Mouse (Mus musculus): Measurements from ENCODE around the gene Aspdh.
A peak's percentile ranks its signal among the peaks of the same experiment; 100 is the strongest.

Aspdh gene

DNA sequence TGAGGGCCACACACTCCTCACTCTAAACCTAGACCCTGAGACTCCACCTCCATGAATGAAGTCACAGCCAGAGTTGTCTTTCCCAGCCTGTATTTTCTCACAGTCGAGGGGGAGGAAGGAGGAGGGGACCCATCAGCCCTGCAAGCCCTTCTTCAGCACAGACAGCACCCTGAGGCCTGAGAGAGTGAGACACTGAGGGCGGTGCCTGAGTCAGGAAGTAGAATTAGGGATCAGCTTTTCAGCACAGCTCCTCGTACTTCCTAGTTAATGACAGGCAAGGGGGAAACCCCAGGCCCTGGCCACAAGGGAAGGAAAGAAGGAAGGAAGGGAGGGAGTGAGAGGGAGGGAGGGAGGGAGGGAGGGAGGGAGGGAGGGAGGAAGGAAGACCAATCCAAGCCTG, 11.9 kb upstream of the Aspdh start:
- DNase-seq = no peak

DNA sequence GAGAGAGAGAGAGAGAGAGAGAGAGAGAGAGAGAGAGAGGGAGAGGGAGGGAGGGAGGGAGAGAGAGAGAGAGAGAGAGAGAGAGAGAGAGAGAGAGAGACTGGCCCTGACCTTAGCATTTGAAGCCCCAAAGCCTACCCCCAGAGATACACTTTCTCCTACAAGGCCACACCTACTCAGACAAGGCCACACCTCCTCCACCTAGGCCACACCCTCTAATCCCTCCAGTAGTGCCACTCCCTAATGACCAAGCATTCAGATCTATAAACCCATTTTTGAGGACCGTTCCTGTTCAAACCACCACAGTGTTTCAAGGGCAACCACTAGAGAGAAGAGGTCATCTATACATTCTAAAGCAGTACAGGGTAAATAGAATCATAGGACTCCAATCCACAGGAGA, 8.9 kb upstream of the Aspdh start:
- no peak for DNase-seq

DNA sequence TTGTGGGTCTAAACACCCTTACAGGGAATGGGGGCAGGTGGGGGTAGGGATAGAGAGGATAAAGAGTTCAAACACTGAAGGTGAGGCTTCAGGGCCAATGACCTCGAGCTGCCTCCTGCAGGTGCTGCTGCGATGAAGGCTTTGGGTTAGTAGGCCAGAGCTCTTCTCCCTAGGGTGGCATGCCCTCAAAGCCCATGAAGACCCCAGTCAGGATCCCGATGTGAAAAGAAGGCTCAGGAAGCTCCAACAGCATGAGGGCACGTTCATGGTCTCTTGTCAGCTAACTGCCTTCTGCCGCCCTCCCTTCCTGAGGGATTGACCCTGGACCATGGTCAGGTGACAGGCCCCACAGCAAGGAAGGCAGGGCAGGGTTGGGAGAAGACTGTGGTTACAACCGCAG, 5.1 kb upstream of the Aspdh start:
- no peak for DNase-seq

DNA sequence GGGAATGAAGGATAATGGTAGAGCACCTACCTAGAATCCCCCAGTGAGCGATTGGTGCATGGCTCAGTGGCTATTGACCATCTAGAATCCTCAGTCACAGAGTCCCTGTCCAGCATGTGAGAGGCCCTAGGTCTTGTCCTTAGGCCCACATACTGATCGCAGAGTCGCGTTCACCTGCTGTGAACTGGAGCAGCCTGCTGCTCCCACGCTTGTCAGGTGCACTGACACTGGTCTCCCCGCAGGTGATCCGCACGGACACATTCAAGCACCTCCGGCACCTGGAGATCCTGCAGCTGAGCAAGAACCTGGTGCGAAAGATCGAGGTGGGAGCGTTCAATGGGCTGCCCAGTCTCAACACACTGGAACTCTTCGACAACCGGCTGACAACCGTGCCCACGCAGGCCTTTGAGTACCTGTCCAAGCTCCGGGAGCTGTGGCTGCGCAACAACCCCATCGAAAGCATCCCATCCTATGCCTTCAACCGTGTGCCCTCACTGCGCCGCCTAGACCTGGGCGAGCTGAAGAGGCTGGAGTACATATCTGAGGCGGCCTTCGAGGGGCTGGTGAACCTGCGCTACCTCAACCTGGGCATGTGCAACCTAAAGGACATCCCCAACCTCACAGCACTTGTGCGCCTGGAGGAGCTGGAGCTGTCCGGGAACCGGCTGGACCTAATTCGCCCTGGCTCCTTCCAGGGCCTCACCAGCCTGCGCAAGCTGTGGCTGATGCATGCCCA, 4.3 kb upstream of the Aspdh start:
- no peak for DNase-seq

DNA sequence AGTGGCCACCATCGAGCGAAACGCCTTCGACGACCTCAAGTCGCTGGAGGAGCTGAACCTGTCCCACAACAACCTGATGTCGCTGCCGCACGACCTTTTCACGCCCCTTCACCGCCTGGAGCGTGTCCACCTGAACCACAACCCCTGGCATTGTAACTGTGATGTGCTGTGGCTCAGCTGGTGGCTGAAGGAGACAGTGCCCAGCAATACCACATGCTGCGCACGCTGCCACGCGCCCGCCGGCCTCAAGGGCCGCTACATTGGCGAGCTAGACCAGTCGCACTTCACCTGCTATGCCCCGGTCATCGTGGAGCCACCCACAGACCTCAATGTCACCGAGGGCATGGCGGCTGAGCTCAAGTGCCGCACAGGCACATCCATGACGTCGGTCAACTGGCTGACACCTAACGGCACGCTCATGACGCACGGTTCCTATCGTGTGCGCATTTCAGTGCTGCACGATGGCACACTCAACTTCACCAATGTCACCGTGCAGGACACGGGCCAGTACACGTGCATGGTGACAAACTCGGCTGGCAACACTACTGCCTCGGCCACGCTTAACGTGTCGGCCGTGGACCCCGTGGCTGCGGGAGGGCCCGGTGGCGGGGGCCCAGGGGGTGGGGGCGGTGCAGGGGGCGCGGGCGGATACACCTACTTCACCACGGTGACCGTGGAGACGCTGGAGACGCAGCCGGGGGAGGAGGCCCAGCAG, 3.5 kb upstream of the Aspdh start:
- no peak for DNase-seq

DNA sequence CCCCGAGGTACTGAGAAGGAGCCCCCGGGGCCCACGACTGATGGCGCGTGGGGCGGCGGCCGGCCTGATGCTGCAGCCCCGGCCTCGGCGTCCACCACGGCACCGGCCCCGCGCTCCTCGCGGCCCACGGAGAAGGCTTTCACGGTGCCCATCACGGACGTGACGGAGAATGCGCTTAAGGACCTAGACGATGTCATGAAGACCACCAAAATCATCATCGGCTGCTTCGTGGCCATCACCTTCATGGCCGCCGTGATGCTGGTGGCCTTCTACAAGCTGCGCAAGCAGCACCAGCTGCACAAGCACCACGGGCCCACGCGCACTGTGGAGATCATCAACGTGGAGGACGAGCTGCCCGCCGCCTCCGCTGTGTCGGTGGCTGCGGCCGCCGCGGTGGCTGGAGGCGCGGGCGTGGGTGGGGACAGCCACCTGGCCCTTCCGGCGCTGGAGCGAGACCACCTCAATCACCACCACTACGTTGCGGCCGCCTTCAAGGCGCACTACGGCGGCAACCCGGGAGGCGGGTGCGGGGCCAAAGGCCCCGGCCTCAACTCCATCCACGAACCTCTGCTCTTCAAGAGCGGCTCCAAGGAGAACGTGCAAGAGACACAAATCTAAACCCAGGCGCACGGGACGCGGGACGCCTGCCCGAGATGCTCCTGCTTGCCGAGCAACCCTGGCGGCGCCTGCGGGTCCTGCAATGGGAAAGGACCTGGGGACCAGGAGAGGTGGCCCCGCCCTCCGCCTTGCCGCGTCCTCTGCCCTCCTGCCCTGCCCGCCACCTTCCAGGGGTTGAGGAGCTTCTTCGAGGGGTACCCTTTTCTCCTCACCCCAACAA, 2.8 kb upstream of the Aspdh start:
- peak; percentile 59 to 76 for DNase-seq

DNA sequence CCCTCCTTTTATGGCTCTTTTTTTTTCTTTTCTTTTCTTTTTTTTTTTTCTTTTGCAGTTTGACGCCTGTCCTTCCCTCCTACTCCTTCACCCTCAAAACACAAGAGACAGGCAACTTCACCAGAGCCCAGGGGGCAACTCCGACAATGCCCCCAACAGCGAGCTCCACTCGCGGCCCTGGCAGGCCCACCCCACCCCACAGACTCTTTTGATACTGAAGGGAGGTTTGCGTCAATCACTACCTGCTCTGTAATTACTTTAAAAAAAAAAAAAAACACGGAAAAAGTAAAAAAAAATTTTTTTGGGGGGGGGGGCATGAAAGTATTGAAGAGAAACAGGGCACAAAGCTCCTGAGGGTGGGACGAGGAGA, 2.1 kb upstream of the Aspdh start:
- no peak for DNase-seq

DNA sequence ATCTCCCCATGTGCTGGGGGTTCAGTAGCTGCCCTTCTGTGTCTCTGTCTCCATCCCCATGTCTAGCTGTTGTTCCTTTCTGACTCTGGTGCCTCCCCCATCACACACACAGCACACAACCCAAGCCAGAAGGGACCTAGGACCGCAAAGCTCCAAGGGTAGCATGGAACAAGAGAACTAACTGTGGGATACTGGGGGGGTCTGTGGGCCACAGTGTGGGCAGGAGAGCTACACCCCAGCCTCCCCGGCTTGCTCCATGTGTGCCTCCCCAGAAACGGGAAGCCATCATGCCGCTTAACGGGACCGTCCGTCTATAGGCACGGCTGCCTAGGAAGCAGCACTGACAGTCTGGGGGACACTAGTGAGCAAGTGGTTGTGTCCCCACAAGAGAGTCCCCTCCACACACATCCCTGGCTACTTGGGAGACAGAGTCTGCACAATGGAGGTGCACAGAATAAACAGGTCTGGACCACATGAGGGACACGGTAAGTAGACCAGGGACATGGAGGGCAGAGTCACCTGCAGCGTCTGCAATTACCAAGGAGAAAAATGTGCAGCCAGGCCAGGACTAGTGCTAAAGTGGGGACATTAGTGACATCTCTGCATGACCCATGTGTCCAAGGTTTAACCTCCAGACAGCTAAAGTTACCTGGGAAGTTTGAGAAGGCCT, 1.5 kb upstream of the Aspdh start:
- no peak for DNase-seq

DNA sequence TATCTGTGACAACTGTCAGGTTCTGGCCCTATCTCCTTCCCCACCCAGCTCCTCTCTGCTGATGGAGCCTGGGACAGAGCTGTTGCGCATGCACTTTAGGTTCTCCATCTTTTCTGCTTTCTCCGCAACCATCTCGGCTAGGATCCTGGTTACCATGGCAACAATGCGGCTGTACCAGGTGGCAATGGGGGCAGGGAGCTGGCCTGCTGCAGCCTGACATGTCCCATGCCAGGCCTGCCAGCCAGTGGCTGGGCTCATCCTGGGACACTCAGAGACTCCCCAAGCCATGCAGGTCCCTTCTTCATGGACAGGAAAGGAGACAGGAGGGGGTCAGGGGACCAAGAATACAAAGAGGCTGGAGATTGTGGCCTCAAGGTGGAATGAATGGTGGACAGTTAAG, 680 bp upstream of the Aspdh start:
- DNase-seq = no peak

DNA sequence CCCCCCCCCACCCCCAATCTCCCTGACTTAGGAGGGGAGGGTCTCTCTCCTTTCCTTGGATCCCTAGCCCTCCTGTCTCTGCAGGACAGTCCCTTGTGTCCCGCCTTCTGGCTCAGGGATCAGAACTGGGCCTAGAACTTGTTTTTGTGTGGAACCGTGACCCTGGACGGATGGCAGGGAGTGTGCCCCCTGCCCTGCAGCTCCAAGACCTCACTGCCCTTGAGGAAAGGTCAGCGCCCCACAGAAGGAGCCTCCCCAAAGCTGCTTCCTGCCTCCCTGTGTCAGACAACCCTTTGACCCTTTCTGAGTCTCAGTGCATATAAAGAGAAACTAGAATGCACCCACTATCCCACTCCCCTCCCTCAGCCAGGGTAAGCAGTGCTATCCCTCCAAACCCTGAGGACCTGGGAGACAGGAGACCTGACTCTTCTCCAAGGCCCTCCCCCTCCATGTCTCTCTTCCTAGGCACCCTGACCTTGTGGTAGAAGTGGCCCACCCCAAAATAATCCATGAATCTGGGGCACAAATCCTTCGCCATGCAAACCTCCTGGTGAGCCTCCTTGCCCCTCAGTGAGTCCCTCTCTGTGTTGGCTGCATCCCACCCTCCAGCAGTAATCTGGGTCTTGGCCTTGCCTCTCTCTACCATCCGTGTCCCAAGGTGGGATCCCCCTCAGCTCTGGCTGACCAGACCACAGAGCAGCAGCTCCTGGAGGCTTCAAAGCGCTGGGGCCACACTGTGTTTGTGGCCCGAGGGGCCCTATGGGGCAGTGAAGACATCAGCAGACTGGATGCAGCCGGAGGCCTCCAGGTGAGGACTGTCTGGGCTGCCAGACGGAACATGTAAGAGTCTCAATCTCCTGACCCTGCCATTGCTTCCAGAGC, 1.1 kb downstream of the Aspdh start:
- peak in 1 of 2 experiments; percentile 50 for DNase-seq

DNA sequence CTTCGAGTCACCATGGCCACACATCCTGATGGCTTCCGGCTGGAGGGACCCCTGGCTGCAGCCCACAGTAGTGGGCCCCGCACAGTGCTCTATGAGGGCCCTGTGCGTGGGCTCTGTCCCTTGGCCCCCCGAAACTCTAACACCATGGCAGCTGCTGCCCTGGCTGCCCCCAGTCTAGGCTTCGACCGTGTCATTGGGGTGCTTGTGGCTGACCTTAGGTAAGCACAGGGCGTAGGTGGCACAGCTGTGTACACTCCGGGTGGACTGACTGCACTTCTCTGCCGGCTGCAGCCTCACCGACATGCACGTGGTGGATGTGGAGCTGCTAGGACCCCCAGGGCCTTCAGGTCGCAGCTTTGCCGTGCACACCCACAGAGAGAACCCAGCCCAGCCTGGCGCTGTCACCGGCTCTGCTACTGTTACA, 1.7 kb downstream of the Aspdh start:
- DNase-seq = peak in 1 of 2 experiments; percentile 42

DNA sequence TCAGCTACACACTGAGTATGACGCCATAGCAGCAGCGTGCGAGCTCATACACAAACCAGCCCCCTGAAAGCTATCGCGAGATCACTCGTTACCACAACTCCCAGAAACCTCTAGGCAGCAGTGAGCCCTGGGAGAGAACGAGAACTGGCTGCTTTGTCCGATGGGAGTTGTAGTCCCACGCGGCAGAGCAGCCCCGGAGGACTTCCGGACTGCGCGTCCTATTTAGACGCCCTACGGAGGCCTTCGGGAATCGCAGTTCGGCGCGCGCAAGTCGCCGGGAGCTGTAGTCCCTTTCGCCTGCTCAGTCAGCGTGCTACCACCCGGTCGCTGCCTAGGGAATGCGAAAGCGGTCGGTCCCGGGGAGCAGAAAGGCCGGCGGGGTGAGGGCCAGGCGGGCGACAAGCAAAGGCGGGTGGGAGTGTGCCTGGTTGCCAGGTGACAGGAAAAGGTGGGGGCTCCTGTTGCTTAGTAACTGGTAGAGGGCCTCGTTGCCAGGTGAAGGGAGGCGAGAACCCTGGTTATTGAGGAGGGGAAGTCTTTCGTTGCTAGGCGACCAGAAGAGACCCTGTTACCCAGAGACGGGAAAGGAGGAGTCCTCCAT, 2.7 kb downstream of the Aspdh start, which contains the start of gene Josd2:
TSS of gene Josd2 (plus strand) at position 170 of the 601 bp plus-strand sequence.
- peak; percentile 95 to 98 for DNase-seq

DNA sequence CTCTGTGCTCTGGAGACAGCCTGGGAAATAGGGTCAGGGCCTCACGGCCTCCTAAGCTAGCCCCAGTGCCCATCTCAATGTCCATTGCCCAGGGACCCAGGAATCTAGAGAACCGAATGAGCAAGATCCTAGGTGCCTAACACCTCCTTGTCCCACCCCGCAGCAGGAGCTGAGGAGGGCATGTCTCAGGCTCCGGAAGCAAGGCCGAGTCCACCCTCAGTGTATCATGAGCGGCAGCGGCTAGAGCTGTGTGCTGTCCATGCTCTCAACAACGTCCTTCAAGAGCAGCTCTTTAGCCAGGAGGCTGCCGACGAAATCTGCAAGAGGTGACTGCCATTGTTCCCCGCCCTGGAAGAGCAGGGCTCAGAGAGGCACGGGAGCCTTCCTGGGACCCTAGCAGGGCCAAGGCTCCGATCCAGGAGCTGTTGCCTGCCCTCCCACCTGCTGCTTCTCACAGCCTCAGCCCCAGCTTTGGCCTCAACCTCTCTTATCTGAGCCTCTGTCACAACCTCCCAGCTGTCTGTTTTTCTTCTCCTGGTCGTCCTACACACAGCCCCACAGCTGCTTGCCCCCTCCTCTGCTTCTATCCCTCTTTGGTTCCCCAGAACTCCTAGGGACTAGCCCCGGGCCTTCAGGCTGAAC, 3.6 kb downstream of the Aspdh start:
- no peak for DNase-seq

DNA sequence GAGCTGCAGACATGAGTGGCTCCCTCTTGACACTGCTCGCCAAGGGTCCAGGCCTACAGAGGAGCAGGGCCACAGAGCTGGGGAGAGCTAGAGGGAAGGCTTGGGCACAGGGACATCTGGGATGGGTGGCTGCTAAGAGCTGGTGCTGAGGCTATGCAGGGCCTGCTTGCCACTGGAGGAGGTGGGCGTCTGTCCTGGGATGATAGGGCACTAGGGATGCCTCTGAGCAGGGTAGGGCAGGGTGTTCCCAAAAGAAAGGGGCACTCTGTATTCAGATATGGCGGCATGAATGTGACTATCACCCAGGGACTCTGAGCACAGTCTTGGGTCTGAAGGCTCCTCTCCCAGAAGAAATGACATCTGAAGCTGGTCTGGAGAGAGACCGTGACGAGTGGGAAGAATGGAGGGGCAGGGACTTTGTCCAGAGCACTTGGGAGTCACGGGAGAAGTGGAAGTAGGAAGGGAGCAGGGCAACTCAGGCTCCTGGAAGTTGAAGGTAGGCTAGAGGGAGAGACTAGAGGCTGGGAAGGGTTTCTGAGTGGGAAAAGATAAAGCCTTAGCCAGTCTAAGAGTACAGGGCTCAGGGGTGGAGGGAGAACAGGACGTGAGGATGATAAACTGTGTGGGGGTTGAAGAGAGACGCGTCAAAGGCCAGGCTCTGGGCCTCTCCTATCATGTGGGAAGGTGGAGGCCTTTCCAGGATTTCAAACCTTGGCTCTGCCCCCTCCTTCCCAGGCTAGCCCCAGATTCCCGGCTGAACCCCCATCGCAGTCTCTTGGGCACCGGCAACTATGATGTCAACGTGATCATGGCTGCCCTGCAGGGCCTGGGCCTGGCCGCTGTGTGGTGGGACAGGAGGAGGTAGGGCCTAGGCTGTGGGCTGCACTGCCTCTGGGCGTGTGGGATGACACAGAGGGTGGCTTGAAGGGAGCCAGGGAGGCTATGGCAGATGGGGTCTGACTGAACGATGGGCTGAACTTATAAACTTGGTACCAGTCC, 4.8 kb downstream of the Aspdh start:
- no peak for DNase-seq

DNA sequence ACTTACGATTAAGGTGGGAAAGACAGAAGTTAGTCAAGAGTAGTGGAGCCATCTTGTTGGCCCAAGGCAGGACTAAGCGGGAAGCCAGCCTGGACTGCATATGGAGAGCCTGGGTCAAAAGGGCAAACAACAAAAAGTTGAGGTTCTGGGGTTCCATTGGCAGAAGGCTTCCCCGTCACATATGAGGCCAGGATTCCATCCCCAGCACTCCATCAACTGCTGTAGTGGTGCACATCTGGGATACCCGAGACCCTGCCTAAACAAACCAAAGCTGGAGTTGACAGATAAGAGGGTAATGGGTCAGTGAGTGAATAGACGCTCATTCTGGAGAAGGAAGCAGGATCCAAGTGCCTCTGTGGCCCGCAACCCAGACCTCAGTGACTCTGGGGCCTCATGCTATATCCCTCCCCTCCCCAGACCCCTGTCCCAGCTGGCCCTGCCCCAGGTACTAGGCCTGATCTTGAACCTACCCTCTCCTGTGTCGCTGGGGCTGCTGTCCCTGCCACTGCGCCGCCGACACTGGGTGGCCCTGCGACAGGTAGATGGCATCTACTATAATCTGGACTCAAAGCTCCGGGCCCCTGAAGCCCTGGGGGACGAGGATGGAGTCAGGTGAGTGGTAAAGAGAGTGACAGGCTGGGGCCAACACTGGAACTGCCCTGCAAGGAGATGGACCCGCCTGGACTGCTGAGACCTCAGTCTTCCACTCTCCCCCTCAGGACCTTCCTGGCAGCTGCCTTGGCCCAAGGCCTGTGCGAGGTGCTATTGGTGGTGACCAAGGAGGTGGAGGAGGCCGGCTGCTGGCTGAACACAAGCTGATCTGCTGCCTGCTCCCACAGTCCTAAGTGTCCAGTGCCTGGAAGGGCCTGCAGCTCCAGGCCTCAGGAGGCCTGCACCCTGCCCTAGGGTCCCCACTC, 5.8 kb downstream of the Aspdh start:
- no peak for DNase-seq

DNA sequence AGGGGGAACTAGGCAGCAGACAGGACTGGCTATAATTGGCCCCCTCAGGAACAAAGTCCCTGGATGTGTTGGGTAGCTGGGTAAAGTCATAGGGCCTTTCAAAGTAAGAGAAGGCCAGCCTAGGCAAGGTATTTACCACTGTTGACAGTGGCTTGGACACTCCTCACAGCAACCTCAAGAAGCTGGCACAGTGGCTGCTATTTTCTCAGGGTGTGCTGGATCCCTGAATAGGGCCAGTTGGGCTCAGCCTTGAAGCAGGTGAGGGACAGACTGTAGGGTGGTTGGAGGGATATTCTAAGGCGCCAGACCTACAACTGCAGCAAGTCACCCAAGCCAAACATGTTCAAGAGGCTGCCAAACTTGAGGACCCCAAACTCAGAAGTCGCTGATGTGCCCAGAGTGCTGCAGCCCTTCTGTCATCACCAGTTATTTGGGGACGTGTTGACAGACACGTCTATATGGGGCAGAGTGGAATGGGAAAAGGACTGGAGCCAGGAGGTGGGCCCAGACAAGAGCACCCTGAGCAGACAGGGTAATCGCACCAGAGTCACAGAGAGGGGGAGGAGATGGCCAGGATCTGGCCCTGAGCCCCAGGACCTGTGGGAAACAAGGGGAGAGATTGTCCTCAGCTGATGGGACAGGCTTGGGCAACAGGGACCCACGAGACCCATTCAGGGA, 6.8 kb downstream of the Aspdh start:
- DNase-seq = no peak

DNA sequence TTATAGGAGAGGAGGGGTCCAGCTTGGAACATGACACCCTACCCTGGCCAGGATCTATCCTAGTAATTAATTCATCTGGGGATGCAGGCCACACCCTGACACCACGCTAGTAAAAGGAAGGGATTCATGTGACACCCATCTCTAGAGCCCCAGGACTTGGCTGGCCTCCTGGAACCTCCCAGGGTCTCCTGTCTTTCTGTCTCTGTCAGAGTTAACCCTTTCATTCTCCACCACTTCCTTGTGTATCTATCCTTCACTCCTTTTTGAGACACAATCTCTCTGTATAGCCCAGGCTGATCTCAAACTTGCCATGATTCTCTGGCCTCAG, 7.3 kb downstream of the Aspdh start:
- DNase-seq = no peak
